12 mouse cellular contexts compared by ENCODE assay signal in genomic region chr12:82066860-82067259, GRCm38 (mm10).
DNase-seq lines count a peak whose midpoint lies in the region; ATAC-seq and TF ChIP-seq lines count a peak whose summit lies in the region.
"Had no signal": no experiment of that assay in that cellular context is flagged by ENCODE, and none has a peak within 500 bp of the region (broad histone marks: within the 10 kb centered on the region; RNA-seq: fewer than 3 reads in every experiment).

No protein-coding gene starts in this region.

- H3K9ac ChIP-seq in forebrain, embryonic 14.5 days (ENCODE audit: low read length) = no peak overlapping the region
- H3K9ac ChIP-seq in forebrain, postnatal 0 days = no peak overlapping the region
- H3K9ac ChIP-seq in lung, postnatal 0 days (replicated peaks; ENCODE audit: low read depth) = no peak overlapping the region
- H3K9ac ChIP-seq: liver, embryonic 12.5 days had no signal

- no peak for TF ChIP-seq CTCF in forebrain, postnatal 0 days (IDR thresholded peaks at IDR 0.05; ENCODE audit: low read depth)
- no peak for TF ChIP-seq CTCF in lung, postnatal 0 days (IDR thresholded peaks at IDR 0.05)
- no peak for TF ChIP-seq CTCF in lung, adult 2 months (IDR thresholded peaks at IDR 0.05; ENCODE audit: insufficient read depth, low read length)

- H3K36me3 ChIP-seq in forebrain, embryonic 14.5 days (ENCODE audit: control insufficient read depth, insufficient read depth, low read length) = no peaks in the 10 kb centered on the region
- H3K36me3 ChIP-seq in forebrain, postnatal 0 days (ENCODE audit: insufficient read depth) = no peaks in the 10 kb centered on the region
- no peaks in the 10 kb centered on the region for H3K36me3 ChIP-seq in lung, postnatal 0 days (ENCODE audit: insufficient read depth, low read length)
- no peaks in the 10 kb centered on the region for H3K36me3 ChIP-seq in hindbrain, embryonic 10.5 days
- H3K36me3 ChIP-seq: liver, embryonic 12.5 days had no signal

- no peaks in the 10 kb centered on the region for H3K9me3 ChIP-seq in forebrain, embryonic 14.5 days (replicated peaks; ENCODE audit: control insufficient read depth, low read length)
- no peaks in the 10 kb centered on the region for H3K9me3 ChIP-seq in forebrain, postnatal 0 days (ENCODE audit: low read length)
- H3K9me3 ChIP-seq in lung, postnatal 0 days (ENCODE audit: low read length) = no peaks in the 10 kb centered on the region
- H3K9me3 ChIP-seq in hindbrain, embryonic 10.5 days = 0 out of 2 replicates have a peak, but pooled peaks cover 4% of the 10 kb centered on the region

- no peak for ATAC-seq in forebrain, embryonic 14.5 days
- no peak; the same call in 1 of the 2 replicates for ATAC-seq in forebrain, postnatal 0 days
- ATAC-seq in lung, postnatal 0 days = peak; percentile 57; the same call in 1 of the 2 replicates
- ATAC-seq: liver, embryonic 12.5 days had no signal

- no peaks in the 10 kb centered on the region for H3K4me1 ChIP-seq in forebrain, embryonic 14.5 days (ENCODE audit: control insufficient read depth, insufficient read depth, low read length)
- no peaks in the 10 kb centered on the region for H3K4me1 ChIP-seq in forebrain, postnatal 0 days (ENCODE audit: insufficient read depth)
- H3K4me1 ChIP-seq in lung, postnatal 0 days (ENCODE audit: insufficient read depth, low read depth, low read length) = no peaks in the 10 kb centered on the region
- peaks cover 2% of the 10 kb centered on the region; the same call in 1 of the 2 replicates for H3K4me1 ChIP-seq in lung, adult 2 months (ENCODE audit: control insufficient read depth, insufficient read depth, low read length)
- peaks cover 4% of the 10 kb centered on the region; the same call in 1 of the 2 replicates for H3K4me1 ChIP-seq in hindbrain, embryonic 10.5 days (replicated peaks)
- H3K4me1 ChIP-seq: liver, embryonic 12.5 days had no signal

- no peak for TF ChIP-seq POLR2A in lung, adult 2 months (IDR thresholded peaks at IDR 0.05; ENCODE audit: borderline replicate concordance, extremely low read depth, low read depth, low read length)

- no peak overlapping the region for H3K4me3 ChIP-seq in forebrain, embryonic 14.5 days (ENCODE audit: low read depth, low read length)
- H3K4me3 ChIP-seq in forebrain, postnatal 0 days (ENCODE audit: low read depth, low read length) = no peak overlapping the region
- no peak overlapping the region for H3K4me3 ChIP-seq in lung, postnatal 0 days (ENCODE audit: low read depth, low read length)
- no peak overlapping the region for H3K4me3 ChIP-seq in lung, adult 2 months (replicated peaks; ENCODE audit: extremely low read depth, low read depth, low read length)
- no peak overlapping the region for H3K4me3 ChIP-seq in hindbrain, embryonic 10.5 days
- H3K4me3 ChIP-seq: liver, embryonic 12.5 days had no signal

- H3K4me2 ChIP-seq in forebrain, embryonic 14.5 days (ENCODE audit: low read length) = no peak overlapping the region
- H3K4me2 ChIP-seq in forebrain, postnatal 0 days (ENCODE audit: low read depth) = no peak overlapping the region
- no peak overlapping the region for H3K4me2 ChIP-seq in lung, postnatal 0 days (replicated peaks; ENCODE audit: low read depth, low read length)
- H3K4me2 ChIP-seq: liver, embryonic 12.5 days had no signal

- peak; percentile 32 for DNase-seq in forebrain, embryonic 14.5 days (ENCODE audit: low spot score)
- no peak for DNase-seq in forebrain, postnatal 0 days
- DNase-seq in lung, postnatal 0 days (ENCODE audit: low spot score) = peak; percentile 61
- no peak for DNase-seq in lung, adult 2 months
- peak; percentile 50 for DNase-seq in embryo, embryonic 10 days (ENCODE audit: low spot score)
- DNase-seq in naive thymus-derived CD4-positive, alpha-beta T cell, adult 2 months (ENCODE audit: low read depth) = peak; percentile 25
- DNase-seq in left cerebral cortex, adult 8-10 months (ENCODE audit: low spot score in 2 of 2) = no peak
- DNase-seq in hindbrain, embryonic 10.5 days (ENCODE audit: low spot score) = no peak
- DNase-seq: B cell, adult 2 months; cerebellum, adult 11 months; gastrocnemius, postnatal 25 days had no signal

- no peaks in the 10 kb centered on the region for H3K27me3 ChIP-seq in forebrain, embryonic 14.5 days (replicated peaks; ENCODE audit: control insufficient read depth, insufficient read depth, low read length)
- no peaks in the 10 kb centered on the region for H3K27me3 ChIP-seq in forebrain, postnatal 0 days (ENCODE audit: insufficient read depth, low read length)
- no peaks in the 10 kb centered on the region for H3K27me3 ChIP-seq in lung, postnatal 0 days (replicated peaks; ENCODE audit: insufficient read depth, low read length)
- no peaks in the 10 kb centered on the region for H3K27me3 ChIP-seq in hindbrain, embryonic 10.5 days (ENCODE audit: insufficient read depth, poor library complexity, severe bottlenecking)
- H3K27me3 ChIP-seq: liver, embryonic 12.5 days had no signal

- 34% methylated on average over 4 of the region's 4 CpGs for WGBS in forebrain, embryonic 14.5 days
- 40% methylated on average over 4 of the region's 4 CpGs for WGBS in forebrain, postnatal 0 days
- WGBS in lung, postnatal 0 days = 38% methylated on average over 4 of the region's 4 CpGs
- 52% methylated on average over 4 of the region's 4 CpGs for WGBS in lung, adult 2 months
- 49% methylated on average over 4 of the region's 4 CpGs for WGBS in hindbrain, embryonic 10.5 days

- H3K27ac ChIP-seq in forebrain, embryonic 14.5 days (ENCODE audit: low read depth, low read length) = no peak overlapping the region
- H3K27ac ChIP-seq in forebrain, postnatal 0 days (ENCODE audit: low read depth, low read length) = no peak overlapping the region
- H3K27ac ChIP-seq in lung, postnatal 0 days (ENCODE audit: low read length) = no peak overlapping the region
- H3K27ac ChIP-seq in hindbrain, embryonic 10.5 days = no peak overlapping the region
- H3K27ac ChIP-seq: liver, embryonic 12.5 days had no signal

- no peak for TF ChIP-seq EP300 in lung, postnatal 0 days (IDR thresholded peaks at IDR 0.05)

Comparison
In these comparisons a context has a peak if more than half of its experiments do, and no peak if none do; other contexts are left out.
1. DNase-seq: peak in forebrain, embryonic 14.5 days (single experiment), lung, postnatal 0 days (single experiment), embryo, embryonic 10 days (single experiment) and naive thymus-derived CD4-positive, alpha-beta T cell, adult 2 months (single experiment); none in forebrain, postnatal 0 days (single experiment), lung, adult 2 months (single experiment), left cerebral cortex, adult 8-10 months (0 of 2) and hindbrain, embryonic 10.5 days (single experiment).